Mouse (Mus musculus) ES-E14 (cell line): Measurements from ENCODE around the gene Lhpp. TPM values are rescaled to one million over a fixed set of nuclear protein-coding genes. Genes with fewer than 3 reads are reported as not detected.
A peak's percentile ranks its signal among the peaks of the same experiment; 100 is the strongest.

Experiments
- DNase-seq: peaks from one replicate; pipeline ENCODE4 v3.0.0-alpha.2; 2013; ENCODE audit warnings: low read depth, low spot score
- H3K27ac ChIP-seq: 2 replicates; pipeline ENCODE4 v1.5.1; 2012; ENCODE audit warnings: low read depth, mild to moderate bottlenecking, low read length, moderate library complexity, mixed read lengths; ENCODE audit not compliant: poor library complexity, insufficient read depth, severe bottlenecking
- H3K36me3 ChIP-seq: 2 replicates; pipeline ENCODE4 v1.6.1; 2012; ENCODE audit warnings: mild to moderate bottlenecking, low read length, moderate library complexity, mixed read lengths; ENCODE audit not compliant: control insufficient read depth, poor library complexity, insufficient read depth, severe bottlenecking
- H3K4me1 ChIP-seq, 2 experiments: fragments of 150-350 bp in 1 of 2; sonication (generic) in 1 of 2; 2 replicates each; pipeline ENCODE4 v1.6.1; 2012; ENCODE audit warnings: low read length in 2 of 2, mild to moderate bottlenecking in 1 of 2, mixed read lengths in 1 of 2; ENCODE audit not compliant: control insufficient read depth in 2 of 2, insufficient read depth in 2 of 2, poor library complexity in 1 of 2
- H3K4me3 ChIP-seq, 2 experiments: fragments of 150-350 bp in 1 of 2; sonication (generic) in 1 of 2; 2 replicates each; pipeline ENCODE4 v1.5.1; 2012; ENCODE audit warnings: low read length in 2 of 2, low read depth in 1 of 2, mild to moderate bottlenecking in 1 of 2, mixed read lengths in 1 of 2; ENCODE audit not compliant: insufficient read depth in 1 of 2, poor library complexity in 1 of 2, severe bottlenecking in 1 of 2
- H3K9ac ChIP-seq: 2 replicates; pipeline ENCODE4 v1.6.1; 2012; ENCODE audit warnings: low read depth, mild to moderate bottlenecking, low read length, mixed read lengths; ENCODE audit not compliant: poor library complexity, insufficient read depth, severe bottlenecking
- H3K9me3 ChIP-seq: fragments of 150-350 bp; sonication (generic); 2 replicates; pipeline ENCODE4 v1.6.1; 2012; ENCODE audit warnings: low read depth, mild to moderate bottlenecking, low read length; ENCODE audit not compliant: control insufficient read depth, insufficient read depth
- CHD2 ChIP-seq: IDR thresholded peaks from 2 replicates; pipeline ENCODE4 v1.6.1; 2014; ENCODE audit warnings: mild to moderate bottlenecking, low read depth, low read length, inconsistent platforms
- HCFC1 ChIP-seq: IDR thresholded peaks from 2 replicates; pipeline ENCODE4 v1.6.1; 2012; ENCODE audit warnings: low read length, inconsistent platforms, borderline replicate concordance; ENCODE audit not compliant: insufficient read depth
- MAFK ChIP-seq: IDR thresholded peaks from 2 replicates; pipeline ENCODE4 v1.6.1; 2014; ENCODE audit warnings: mild to moderate bottlenecking, low read depth, low read length, inconsistent platforms; ENCODE audit not compliant: insufficient read depth
- ZC3H11A ChIP-seq: IDR thresholded peaks from 2 replicates; pipeline ENCODE4 v1.6.1; 2012; ENCODE audit warnings: low read depth, mild to moderate bottlenecking, inconsistent platforms, low read length, borderline replicate concordance
- ZNF384 ChIP-seq: IDR thresholded peaks from 2 replicates; pipeline ENCODE4 v1.6.1; 2012; ENCODE audit warnings: low read depth, low read length, inconsistent platforms
- in situ Hi-C, 2 experiments: fragments of 600-800 bp; cut with MboI; formaldehyde crosslinking; loops; one replicate each; pipeline ENCODE4 v1.15.1; 2025; ENCODE audit warnings: low sequenced_read_pairs in 2 of 2, inconsistent platforms in 1 of 2; ENCODE audit not compliant: unreplicated experiment in 2 of 2
- total RNA-seq: library from RNA; depleted of rRNA; stranded (reverse); fragments of 300-350 nt; gene quantifications from 2 replicates; pipeline ENCODE4 v1.2.3, GENCODE M21; 2012

The Lhpp gene
- total RNA-seq, 1 experiment: 11.9 TPM

- peak; percentile 8; the same call in 1 of the 2 replicates for TF ChIP-seq HCFC1
- no peak for TF ChIP-seq ZNF384
- peak; percentile 68; the same call in 1 of the 2 replicates for TF ChIP-seq CHD2
- DNase-seq: peak; percentile 99
- peak within 1 kb of the TSS; percentile 6; the same call in 1 of the 2 replicates for H3K27ac ChIP-seq
- no peaks in the 10 kb centered on the region for H3K4me1 ChIP-seq
- in situ Hi-C loops: no loop called here
- H3K9me3 ChIP-seq: no peaks in the 10 kb centered on the region
- H3K9ac ChIP-seq: peak within 1 kb of the TSS; percentile 78
- peak within 1 kb of the TSS; percentile 84 to 86 for H3K4me3 ChIP-seq
- H3K36me3 ChIP-seq: no peaks in the 10 kb centered on the region
Measured at GRCm38 (mm10) chr7:132576116-132576650, 34.3 kb upstream of the Lhpp start, which contains the start of gene Oat. Gene Oat (minus strand): TSS chr7:132576398.

- Histone ChIP-seq H3K27ac (no peak overlapping the region), H3K36me3 (no peaks in the 10 kb centered on the region), H3K9ac (no peak overlapping the region), H3K4me1 (no peaks in the 10 kb centered on the region), H3K9me3 (no peaks in the 10 kb centered on the region), H3K4me3 (peak overlapping the region in 1 of 2 experiments; percentile 86; a peak in 1 of 4 replicates)
- in situ Hi-C loops: no loop called here
- TF ChIP-seq CHD2 (no peak), ZNF384 (no peak)
- DNase-seq: no peak
Measured at GRCm38 (mm10) chr7:132576891-132577290, 33.5 kb upstream of the Lhpp start.

GRCm38 (mm10) chr7:132580511-132580910 lies 29.9 kb upstream of the Lhpp start:
- TF ChIP-seq HCFC1: no peak
- TF ChIP-seq MAFK: no peak
- no peak for TF ChIP-seq CHD2
- no peak for TF ChIP-seq ZC3H11A
- no peak for TF ChIP-seq ZNF384
- Histone ChIP-seq H3K27ac (no peak overlapping the region), H3K36me3 (no peaks in the 10 kb centered on the region), H3K9ac (no peak overlapping the region), H3K4me1 (peaks cover 0 to under 1% of the 10 kb centered on the region in 2 experiments; a peak in 1 of 4 replicates), H3K9me3 (no peaks in the 10 kb centered on the region), H3K4me3 (no peak overlapping the region)
- DNase-seq: no peak
- in situ Hi-C loops: no loop called here

GRCm38 (mm10) chr7:132581441-132581840 lies 29.0 kb upstream of the Lhpp start:
- H3K9me3 ChIP-seq: no peaks in the 10 kb centered on the region
- no peaks in the 10 kb centered on the region for H3K36me3 ChIP-seq
- no peak for TF ChIP-seq HCFC1
- TF ChIP-seq CHD2: no peak
- no peak for TF ChIP-seq ZC3H11A
- no peak for TF ChIP-seq ZNF384
- TF ChIP-seq MAFK: no peak
- no peak overlapping the region for H3K9ac ChIP-seq
- in situ Hi-C loops: no loop called here
- peaks cover 0 to 2% of the 10 kb centered on the region in 2 experiments; a peak in 1 of 4 replicates for H3K4me1 ChIP-seq
- H3K27ac ChIP-seq: no peak overlapping the region
- H3K4me3 ChIP-seq: no peak overlapping the region
- no peak for DNase-seq

- in situ Hi-C loops: no loop called here
- no peak for TF ChIP-seq HCFC1
- TF ChIP-seq ZC3H11A: no peak
- TF ChIP-seq CHD2: no peak
- TF ChIP-seq MAFK: no peak
- no peak for TF ChIP-seq ZNF384
- H3K9me3 ChIP-seq: no peaks in the 10 kb centered on the region
- no peak overlapping the region for H3K4me3 ChIP-seq
- DNase-seq: no peak
- H3K36me3 ChIP-seq: no peaks in the 10 kb centered on the region
- no peak overlapping the region for H3K27ac ChIP-seq
- H3K9ac ChIP-seq: no peak overlapping the region
- H3K4me1 ChIP-seq: peaks cover 0 to 2% of the 10 kb centered on the region in 2 experiments; a peak in 1 of 4 replicates
Measured at GRCm38 (mm10) chr7:132585695-132586491, 24.5 kb upstream of the Lhpp start.
